Mouse (Mus musculus): ENCODE measurements around the gene Ubiad1.

Gene Ubiad1

DNA sequence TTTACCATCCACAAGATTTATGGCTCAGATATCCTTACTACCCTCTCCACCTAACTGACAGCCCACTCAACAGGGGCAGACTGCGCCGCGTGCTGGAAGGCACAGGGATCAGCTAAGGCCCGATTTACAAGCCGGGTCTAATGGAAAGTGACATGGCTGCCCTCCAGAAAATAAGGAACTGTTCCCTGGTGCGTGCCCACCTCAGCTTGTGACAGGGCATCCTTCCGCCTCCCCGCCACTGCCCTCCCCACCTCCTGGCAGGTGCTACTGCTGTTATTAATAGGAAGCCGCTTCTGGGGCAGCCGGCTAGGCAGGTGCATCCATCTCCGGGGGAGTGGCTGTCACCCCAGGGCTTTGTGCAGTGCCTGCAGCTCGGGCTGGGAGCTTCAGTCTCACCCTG, 41.2 kb downstream of the Ubiad1 start:
- no peak for DNase-seq (ENCODE audit: low spot score)

DNA sequence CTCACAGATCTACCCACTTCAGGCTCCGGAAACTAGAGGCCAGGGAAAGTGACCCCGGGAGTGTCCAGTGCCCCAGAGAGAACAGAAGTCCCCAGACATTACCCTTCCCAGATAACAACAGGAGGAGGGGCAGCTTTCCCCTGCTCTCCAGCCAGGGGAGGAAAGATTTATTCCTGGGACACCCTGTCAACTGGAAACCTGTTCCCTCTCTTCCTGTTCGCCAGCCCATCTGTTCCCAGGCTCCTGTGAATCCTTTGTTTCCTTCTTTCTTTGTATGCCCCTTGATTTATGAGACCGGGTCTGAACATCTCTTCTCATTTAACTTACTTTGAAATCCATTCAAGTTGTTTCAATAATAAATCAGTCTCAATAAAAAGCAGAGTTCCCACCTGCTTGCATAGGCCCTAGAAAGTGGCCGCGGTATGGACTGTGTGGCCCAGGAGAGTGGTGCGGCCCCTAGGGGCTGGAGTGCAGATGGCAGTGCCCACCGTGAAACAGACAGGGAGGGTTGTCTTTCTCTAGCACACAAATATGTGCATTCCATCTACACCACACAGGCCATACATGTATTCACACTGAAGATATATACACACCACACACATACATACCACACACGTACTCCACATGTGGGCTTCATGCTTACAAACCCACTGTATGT, 45.0 kb downstream of the Ubiad1 start:
- no peak for DNase-seq (ENCODE audit: low spot score)

DNA sequence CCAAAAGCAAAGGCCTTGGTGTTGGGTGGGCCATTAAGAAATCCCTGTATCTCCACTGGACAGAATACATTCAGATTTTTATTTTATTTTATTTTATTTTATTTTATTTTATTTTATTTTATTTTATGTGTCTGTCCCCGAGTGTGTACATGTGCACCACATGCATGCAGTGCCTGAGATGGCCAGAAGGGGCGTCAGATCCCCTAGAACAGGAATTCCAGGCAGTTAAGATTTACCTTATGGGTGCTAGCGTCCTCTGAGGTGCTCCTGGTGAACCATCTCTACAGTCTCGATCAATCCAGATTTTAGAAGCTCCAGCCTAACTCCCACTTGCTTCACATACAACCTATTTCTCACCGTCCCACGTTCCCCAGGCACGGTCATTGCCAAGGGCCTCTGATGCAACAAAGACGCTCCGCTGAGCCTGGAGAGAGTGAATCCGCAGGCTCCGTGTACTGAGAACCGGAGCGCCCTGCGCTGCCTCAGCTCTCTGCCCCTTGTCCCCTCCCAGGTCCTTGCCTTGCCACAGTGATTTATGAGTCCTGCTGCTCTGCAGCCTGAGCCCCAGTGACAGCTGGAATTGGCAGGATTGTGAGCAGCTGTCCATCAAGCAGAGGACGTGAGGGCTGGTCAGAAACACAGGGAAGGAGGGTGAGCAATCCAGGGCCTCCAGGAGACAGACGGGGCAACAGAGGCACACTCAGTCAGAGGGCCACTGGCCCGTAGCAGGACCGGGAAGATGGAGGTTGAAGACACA, 46.9 kb downstream of the Ubiad1 start:
- DNase-seq (ENCODE audit: low spot score) = no peak

DNA sequence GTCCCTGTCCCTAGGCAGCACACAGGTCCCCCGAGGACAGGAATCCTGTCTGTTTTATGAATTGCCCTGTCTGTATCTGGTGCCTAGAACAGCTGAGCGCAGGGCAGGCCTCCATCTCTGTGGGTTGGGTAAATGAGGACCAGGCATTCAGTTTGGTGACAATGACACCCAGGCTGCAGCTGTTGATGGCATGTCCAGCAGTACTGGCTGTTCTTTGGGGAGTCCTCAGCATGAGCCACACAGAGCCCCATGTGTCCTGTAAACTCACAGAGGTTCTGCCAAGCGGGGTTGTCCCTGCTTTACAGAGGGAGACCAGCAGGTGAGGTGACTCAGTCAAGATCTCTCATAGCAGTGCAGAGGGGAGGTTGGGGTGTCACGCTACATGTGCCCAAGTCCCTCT, 47.5 kb downstream of the Ubiad1 start:
- no peak for DNase-seq (ENCODE audit: low spot score)

DNA sequence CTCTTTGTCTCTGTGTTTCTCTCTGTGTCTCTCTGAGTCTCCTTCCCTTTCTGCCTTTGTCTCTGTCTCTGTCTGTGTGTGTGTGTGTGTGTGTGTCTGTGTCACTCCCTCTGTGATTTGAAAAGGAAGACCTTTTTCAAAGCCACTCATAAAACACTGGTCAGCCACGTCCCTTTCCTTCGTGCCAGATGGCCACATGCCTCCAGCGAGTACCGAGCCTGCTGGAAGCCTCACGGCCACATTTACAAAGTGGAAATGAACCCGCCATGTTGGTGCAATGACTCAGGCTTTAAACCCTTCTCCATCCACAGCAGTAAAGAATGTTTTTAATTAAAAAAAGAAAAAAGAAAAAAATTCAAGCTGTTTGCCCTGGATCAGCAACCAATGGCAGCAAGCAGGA, 48.7 kb downstream of the Ubiad1 start:
- DNase-seq (ENCODE audit: low spot score) = no peak

DNA sequence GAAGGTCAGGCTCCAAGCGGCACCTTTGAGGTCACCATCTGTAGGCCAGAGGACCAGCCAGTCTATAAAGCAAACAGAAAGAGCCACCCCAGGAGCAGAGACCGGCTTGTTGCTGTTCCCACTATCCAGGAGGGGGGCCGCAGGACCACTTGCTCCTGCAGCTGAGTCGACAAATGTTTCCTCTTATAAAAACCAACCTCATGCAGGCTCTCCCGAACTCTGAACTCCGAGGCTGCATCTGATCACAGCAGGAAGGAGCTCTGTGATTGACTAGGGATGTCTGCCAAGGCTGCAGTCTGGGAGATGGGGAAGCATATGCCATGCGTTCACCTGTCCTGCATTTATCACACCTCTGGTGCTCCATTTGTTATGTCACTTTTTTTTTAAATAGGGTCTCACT, 49.4 kb downstream of the Ubiad1 start:
- no peak for DNase-seq (ENCODE audit: low spot score)

DNA sequence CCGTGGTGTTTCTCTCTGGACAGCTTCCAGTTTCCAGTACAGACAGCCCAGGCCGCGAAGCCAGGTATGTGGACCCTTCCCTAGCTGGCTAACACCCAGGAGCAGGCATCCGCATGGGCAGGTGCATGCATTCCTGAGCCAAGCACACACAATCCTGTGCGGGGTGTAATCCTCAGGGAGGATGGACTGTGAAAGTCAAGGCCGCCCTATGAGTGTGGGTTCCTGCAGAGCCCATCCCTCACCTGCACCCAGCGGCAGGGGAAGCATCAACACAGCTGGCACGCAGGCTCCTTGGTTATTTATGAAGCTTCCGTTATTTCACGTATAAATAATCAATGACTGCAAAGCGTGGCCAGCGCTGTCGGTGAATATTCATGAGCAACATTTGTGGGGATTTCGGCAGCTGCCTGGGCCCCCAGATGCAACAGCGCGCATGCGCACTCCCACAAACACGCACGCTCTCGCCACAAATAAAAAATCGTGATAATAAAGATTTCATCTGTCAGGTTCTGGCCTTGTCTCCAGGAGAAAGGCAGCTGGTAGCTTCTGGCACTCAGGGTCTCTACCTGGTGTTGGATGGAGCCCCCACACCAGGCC, 52.8 kb downstream of the Ubiad1 start:
- DNase-seq (ENCODE audit: low spot score) = no peak

DNA sequence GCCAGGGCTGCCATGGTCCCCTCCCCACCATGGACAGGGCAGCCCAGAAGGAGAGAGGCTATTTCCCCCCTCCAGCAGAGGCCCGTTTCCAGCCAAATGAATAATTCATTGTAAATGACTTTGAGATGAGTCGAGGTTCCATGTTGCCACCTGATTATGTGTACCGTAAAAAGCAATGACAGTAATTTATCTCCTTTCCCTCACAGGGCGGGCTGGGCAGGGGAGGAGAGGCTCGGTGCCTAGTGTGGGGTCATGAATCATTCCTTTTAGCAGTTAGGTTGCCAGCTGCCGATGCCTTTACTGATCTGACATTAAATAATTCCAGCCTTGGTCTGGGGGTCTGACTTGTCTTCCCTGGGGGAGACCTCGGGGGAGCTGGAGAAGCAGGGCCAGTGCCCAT, 54.9 kb downstream of the Ubiad1 start:
- no peak for DNase-seq (ENCODE audit: low spot score)

DNA sequence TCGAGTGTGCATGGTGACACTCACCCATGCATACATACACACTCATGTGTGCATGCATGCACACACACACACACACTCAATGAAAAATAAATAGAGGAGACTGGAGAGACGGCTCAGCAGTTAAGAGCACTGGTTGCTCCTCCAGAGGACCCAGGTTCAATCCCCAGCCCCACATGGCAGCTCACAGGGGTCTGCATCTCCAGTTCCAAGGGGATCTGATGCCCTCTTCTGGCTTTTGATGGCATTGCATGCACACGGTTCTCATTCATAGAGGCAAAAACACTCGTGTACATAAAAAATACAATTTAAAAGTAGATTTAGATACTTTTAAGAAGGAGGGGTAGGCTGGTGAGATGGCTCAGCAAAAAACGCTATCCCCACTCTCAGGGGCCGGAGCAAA, 55.5 kb downstream of the Ubiad1 start:
- no peak for DNase-seq (ENCODE audit: low spot score)

DNA sequence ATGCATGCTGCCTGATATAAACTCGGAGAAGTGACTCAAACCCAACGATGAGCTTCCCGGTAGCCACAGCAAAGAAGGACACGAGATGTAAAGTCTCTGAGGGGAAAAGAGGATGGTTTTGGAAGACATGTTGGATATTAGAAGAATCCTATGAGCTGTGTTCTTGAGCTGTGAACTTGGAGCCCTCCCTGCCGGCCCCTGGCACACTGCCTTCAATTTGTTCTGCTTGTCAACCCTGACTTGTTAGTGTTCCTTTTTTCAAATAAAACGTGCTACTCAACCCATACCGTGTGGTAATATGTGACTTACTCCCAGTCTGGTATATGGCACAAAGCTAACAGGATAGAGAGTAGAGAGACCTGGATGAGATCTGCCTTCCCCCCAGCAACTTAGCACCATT, 59.3 kb downstream of the Ubiad1 start:
- DNase-seq (ENCODE audit: low spot score) = no peak
